Mouse (Mus musculus) hindbrain, embryonic 10.5 days (tissue): ENCODE data around the gene Gng8. TPM values are rescaled to one million over a fixed set of nuclear protein-coding genes. Genes with fewer than 3 reads are reported as not detected.
A peak's percentile ranks its signal among the peaks of the same experiment; 100 is the strongest.

Experiments
- DNase-seq: peaks from one replicate; pipeline ENCODE4 v3.0.0-alpha.2; 2017; ENCODE audit warnings: low spot score
- H3K27ac ChIP-seq: fragments of 300-500 bp; sonication (generic); 2 replicates; pipeline ENCODE4 v1.5.1; 2016; ENCODE audit warnings: mild to moderate bottlenecking, moderate library complexity
- H3K27me3 ChIP-seq: fragments of 300-500 bp; sonication (generic); 2 replicates; pipeline ENCODE4 v1.6.1; 2016; ENCODE audit warnings: mild to moderate bottlenecking; ENCODE audit not compliant: poor library complexity, insufficient read depth, severe bottlenecking
- H3K36me3 ChIP-seq: fragments of 300-500 bp; sonication (generic); 2 replicates; pipeline ENCODE4 v1.6.1; 2016; ENCODE audit warnings: mild to moderate bottlenecking, moderate library complexity
- H3K4me1 ChIP-seq: fragments of 300-500 bp; sonication (generic); replicated peaks from 2 replicates; pipeline ENCODE4 v1.6.1; 2016; ENCODE audit warnings: mild to moderate bottlenecking
- H3K4me3 ChIP-seq: fragments of 300-500 bp; sonication (generic); 2 replicates; pipeline ENCODE4 v1.5.1; 2016; ENCODE audit warnings: mild to moderate bottlenecking, moderate library complexity
- H3K9me3 ChIP-seq: fragments of 300-500 bp; sonication (generic); 2 replicates; pipeline ENCODE4 v1.6.1; 2016; ENCODE audit warnings: mild to moderate bottlenecking, moderate library complexity
- WGBS: fragments of 180-500 bp; shearing (Covaris S2); methylation state at CpG from one replicate; pipeline ENCODE4 v1.1.7; 2016; 5-methylcytosine and 5-hydroxymethylcytosine counted together
- polyA plus RNA-seq: library from polyadenylated mRNA; unstranded; fragments of >200 nt; fragmentation: Nextera tagmentation; extraction: Ambion mirVana; gene quantifications from 2 replicates; pipeline ENCODE4 v1.2.1, GENCODE M21; 2016

The Gng8 gene
- polyA plus RNA-seq, 1 experiment from 2014 or later = 9.0 TPM

DNA sequence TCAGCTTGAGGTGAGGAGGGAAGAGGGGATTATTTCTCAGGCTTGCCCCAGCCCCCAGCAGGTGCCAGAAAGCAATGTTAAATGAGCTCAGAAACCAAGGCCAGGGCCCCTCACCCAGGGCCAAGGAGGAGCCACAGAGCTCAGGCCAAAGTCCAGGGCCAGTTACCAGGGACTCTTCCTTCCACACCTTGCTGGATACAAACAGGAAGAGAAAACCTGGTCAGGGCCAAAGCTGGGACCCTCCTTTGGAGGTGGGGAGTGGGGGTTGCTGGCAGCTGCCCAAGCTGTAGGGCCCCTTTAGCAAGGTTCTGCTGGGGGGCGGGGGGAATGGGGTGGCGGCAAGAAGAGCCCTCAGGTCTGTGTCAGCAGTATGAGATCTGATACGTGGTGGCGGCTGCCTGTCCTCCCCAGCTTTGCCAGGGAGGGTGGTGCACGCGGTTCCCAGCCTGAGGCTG is 30.3 kb downstream of the Gng8 start:
- 70% methylated on average over 6 of the region's 6 CpGs for WGBS
- H3K4me1 ChIP-seq = peaks cover 61% of the 10 kb centered on the region

DNA sequence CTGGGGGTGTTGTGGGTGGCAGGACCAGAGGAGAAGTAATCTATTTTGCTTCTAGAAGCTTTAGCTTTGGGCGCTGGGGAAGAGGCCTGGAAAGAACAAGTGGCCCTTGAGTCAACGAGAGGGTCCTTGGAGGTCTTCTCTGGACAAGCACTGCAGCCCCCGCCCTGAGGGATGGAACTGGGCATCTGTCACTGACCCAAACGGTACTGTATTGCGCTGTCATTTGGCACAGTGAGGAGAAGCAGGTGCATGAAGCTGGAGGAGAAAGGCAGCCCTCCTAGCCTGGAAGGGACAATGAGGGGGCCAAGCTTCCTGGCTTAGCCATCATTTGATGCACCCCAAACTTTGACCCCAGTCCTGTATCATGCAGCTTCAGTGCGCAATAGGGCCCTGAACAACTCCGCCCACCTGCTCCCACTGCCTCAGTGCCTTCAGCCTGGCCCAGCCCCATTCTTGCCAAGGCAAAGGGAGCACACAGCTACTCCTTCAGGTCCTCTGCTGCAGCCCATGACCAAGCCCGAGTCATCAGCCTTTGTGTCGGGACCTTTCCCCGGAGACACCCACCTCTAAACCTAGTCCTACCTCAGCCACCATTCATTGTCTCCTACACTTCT is 30.9 kb downstream of the Gng8 start:
- H3K4me1 ChIP-seq = peaks cover 55% of the 10 kb centered on the region
- no peak for DNase-seq
- WGBS = 55% methylated on average over 10 of the region's 10 CpGs

More for the DNA sequence above, 30.3 kb downstream of the Gng8 start:
- DNase-seq = no peak
- H3K4me3 ChIP-seq = peak overlapping the region; percentile 93
- H3K9me3 ChIP-seq = no peaks in the 10 kb centered on the region
- H3K27ac ChIP-seq = peak overlapping the region; percentile 99
- peaks cover 45% of the 10 kb centered on the region for H3K36me3 ChIP-seq
- H3K27me3 ChIP-seq = no peaks in the 10 kb centered on the region

DNA sequence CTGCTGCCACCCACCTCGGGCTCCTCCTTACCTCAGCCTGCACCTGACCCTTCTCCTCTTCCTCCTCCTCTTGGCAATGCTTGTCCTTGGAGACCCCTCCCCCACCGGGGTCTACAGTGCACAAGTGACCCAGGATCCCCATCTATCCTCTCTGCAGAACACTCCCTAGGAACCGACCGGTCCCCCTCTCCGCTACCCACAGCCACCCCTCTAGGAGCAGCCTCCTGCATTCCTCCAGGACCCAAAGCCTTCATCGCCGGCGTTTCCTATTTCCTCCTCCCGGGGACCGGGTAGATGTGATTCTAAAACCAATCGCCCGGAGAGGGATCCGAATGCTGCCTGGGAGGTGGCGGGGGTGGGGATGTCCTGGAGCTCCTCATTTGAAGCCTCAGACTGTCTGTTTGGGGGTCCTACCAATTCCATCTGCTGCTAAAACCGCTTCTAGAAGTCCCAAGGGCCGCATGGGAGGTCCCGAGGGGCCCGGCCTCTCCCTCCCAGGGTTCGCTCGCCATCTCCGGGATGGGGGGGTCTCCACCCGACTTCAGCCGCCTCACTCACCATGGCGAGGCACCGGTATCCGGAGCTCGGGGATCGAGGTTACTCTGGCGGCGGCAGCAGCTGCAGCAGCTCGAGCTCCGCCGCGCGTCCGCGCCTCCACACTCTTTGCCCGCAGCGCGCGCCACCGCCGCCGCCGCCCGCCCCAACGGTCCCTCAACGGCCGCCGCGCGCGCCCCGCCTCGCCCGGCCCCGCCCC is 31.9 kb downstream of the Gng8 start:
- DNase-seq = no peak
- Histone ChIP-seq H3K4me3 (peak overlapping the region; percentile 93), H3K36me3 (peaks cover 29% of the 10 kb centered on the region), H3K4me1 (peaks cover 47% of the 10 kb centered on the region), H3K27ac (peak overlapping the region; percentile 99), H3K9me3 (no peaks in the 10 kb centered on the region), H3K27me3 (no peaks in the 10 kb centered on the region)
- WGBS = under 1% methylated on average over 57 of the region's 57 CpGs

More for the DNA sequence above, 30.9 kb downstream of the Gng8 start:
- H3K4me3 ChIP-seq = peak overlapping the region; percentile 93
- H3K27ac ChIP-seq = peak overlapping the region; percentile 99
- H3K36me3 ChIP-seq = peaks cover 39% of the 10 kb centered on the region
- H3K27me3 ChIP-seq = no peaks in the 10 kb centered on the region
- no peaks in the 10 kb centered on the region for H3K9me3 ChIP-seq

DNA sequence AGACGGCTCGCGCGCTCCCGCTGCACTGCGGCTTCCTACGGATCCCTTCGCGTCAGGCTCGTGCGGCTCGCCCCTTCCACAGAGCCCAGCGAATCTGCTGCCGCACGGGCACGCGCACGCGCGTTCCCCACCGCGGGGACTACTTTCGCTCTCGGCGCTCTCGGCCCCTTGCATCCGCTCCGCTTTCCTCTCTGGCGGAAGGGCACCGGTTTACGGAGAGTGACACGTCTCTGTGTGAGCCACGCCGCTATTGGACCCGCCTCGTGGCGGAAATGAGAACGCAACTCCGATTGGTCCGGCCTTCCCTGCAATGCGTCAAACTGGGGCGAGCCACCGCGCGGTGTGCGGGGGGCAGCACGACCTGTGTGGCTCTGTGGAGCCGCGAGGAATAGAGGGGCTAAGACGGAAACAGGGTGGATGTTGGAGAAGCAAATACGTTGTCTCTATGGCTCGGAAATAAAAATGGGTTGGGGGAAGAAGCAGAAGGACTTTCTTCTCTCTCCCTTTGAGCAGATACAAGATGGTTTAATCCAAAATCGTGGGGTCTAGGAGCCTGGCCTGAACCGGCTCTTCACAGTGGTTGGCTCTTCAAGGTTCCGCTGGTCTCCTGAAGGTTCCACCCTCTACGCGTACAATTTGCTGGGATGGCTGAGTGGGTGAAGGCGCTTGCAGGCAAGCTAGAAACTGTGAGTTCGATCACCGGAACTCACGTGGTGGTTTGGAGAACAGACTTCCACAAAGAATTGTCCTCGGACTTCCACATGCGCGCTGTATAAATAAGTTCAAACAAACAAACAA is 32.6 kb downstream of the Gng8 start, which contains the start of gene Calm3:
Gene Calm3 (minus strand): TSS at position 78 of the 798 bp plus-strand sequence.
- peak; percentile 100 for DNase-seq
- Histone ChIP-seq H3K36me3 (peaks cover 22% of the 10 kb centered on the region), H3K4me1 (peaks cover 39% of the 10 kb centered on the region)

DNA sequence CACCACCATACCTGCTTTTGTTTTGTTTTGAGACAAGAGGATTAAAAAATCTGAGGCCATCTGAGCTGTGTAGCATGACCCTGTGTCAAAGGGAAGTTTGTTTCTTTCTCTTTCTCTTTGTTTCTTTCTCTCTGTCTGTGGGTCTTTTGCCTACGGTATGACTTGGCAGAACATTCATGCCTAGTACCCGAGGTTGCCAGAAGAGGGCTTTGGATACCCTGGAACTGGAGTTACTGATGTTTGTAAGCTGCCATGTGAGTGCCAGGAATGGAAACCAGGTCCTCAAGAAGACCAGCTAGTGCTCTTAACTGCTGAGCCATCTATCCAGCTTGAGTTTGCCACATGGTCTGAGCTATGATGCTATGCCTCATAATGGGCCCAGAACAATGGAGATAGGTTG is 36.8 kb downstream of the Gng8 start:
- H3K4me3 ChIP-seq = no peak overlapping the region
- no peak for DNase-seq
- WGBS = 44% methylated on average over 2 of the region's 2 CpGs
- H3K4me1 ChIP-seq = peaks cover 10% of the 10 kb centered on the region; the same call in 1 of the 2 replicates
- no peaks in the 10 kb centered on the region for H3K27me3 ChIP-seq
- no peaks in the 10 kb centered on the region for H3K9me3 ChIP-seq
- H3K36me3 ChIP-seq = no peaks in the 10 kb centered on the region
- no peak overlapping the region for H3K27ac ChIP-seq

More for the DNA sequence above, 32.6 kb downstream of the Gng8 start, which contains the start of gene Calm3:
- Histone ChIP-seq H3K27me3 (no peaks in the 10 kb centered on the region), H3K27ac (peak within 1 kb of the TSS; percentile 99), H3K9me3 (no peaks in the 10 kb centered on the region), H3K4me3 (peak within 1 kb of the TSS; percentile 93)
- 2% methylated on average over 64 of the region's 64 CpGs for WGBS

DNA sequence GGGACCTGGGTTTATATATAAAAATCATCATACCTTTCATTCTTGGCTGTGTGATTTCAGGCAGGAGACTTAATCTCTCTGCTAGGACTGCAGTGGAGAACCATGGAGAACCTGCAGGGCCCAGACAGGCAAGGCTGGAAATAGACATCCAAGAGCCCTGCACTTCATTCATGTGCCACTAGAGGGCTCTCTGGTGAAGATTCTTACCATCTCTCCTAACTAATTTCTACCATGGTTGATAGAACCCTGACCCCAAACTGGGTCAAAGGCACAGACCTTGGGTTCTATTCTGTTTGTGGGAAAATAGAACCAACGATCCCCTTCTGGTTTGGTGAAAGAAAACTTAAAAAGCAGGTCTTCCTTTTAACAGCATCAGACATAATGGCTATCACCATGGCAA is 39.3 kb downstream of the Gng8 start:
- Histone ChIP-seq H3K27me3 (no peaks in the 10 kb centered on the region), H3K36me3 (no peaks in the 10 kb centered on the region), H3K9me3 (no peaks in the 10 kb centered on the region), H3K4me1 (peaks cover 10% of the 10 kb centered on the region; the same call in 1 of the 2 replicates), H3K27ac (no peak overlapping the region), H3K4me3 (no peak overlapping the region)
- DNase-seq = peak; percentile 76
- 6% methylated on average over 1 of the region's 1 CpGs for WGBS

DNA sequence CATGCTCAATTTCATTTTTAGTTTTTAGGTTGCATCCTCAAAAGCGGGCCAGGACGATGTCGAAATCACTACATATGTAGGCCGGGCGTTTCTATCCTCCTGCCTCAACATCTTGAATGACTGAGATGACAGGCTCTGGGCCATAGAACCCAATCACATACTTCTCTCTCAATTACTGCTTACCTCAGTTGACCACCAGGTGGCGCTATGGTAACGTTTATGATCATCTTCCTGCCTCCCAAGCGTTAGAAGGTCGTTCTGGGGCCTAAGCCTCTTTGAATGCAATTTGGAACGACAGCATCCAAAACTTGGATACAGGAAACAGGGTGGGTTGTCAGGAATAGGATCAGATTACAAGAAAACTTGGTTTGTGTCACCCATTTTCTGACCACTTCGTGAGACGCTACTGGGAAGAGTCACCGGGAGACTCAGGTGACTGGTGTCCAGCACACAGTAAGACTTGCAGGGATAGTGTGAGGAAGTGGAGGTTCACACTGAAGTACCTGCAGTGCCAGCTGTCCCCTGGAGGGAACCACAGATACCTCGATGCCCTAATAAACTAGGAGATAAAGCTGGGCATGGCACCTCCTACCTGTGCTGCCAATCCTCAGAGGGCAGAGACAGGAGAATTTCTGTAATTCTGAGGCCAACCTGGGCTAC is 40.5 kb downstream of the Gng8 start:
- Histone ChIP-seq H3K27me3 (no peaks in the 10 kb centered on the region), H3K9me3 (no peaks in the 10 kb centered on the region), H3K36me3 (no peaks in the 10 kb centered on the region), H3K27ac (no peak overlapping the region), H3K4me3 (no peak overlapping the region), H3K4me1 (peaks cover 10% of the 10 kb centered on the region; the same call in 1 of the 2 replicates)
- 19% methylated on average over 14 of the region's 14 CpGs for WGBS
- peak; percentile 85 for DNase-seq

DNA sequence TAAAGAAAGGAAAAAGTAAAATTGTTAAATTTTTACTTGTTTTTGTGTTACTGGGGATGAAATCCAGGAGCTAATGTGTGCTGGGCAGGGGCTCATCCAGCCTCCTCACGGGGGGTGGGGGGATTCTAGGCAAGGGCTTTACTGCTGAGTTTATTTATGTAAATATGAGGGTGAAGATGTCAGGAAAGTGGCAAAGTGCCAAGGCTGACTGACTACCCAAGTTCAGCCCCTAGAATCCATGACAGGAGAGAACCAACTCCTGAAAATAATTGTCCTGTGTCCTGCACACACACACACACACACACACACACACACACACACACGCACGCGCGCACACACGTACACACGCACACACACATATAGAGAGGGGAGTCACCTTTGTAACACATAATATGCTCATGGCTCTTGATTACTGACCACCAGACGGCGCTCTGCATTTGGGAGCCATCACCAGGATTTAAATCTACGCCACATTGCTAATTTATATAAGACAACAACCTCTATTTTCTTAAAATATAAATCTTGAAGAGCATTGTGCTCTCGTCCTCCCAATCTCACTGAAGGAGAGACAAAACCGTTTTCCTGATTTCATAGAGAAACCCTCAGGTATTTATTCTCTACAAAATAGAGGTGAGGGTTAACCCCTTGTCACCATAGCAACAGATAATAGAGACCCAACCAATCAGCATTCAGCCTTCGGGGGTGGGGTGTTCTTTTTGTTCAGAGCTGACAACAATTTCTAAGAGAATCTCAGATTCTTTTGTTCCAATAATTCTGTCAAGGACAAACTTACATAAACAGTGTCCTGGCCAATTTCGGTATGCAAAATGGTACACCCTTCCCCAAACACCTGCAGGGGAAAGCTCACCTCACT is 41.4 kb downstream of the Gng8 start:
- Histone ChIP-seq H3K4me1 (peaks cover 10% of the 10 kb centered on the region; the same call in 1 of the 2 replicates), H3K9me3 (no peaks in the 10 kb centered on the region), H3K36me3 (no peaks in the 10 kb centered on the region), H3K27ac (no peak overlapping the region), H3K4me3 (no peak overlapping the region), H3K27me3 (no peaks in the 10 kb centered on the region)
- WGBS = 45% methylated on average over 14 of the region's 14 CpGs
- peak; percentile 40 for DNase-seq

DNA sequence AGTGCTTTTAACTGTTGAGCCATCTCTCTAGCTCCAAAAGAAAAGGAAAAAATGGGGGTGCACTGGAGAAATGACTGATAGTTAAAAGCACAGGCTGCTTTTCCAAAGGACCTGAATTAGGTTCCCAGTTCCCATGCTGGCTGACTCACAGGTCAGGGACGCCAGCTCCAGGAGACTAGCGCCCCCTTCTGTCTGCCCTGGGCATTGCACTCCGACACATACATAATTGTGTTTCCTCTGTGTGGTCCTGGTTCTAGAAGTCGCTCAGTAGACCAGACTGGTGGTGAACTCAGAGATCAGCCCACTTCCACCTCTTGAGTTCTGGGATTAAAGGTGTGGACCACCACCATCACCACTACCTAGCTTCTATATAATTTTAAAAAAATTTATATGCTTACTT is 45.7 kb downstream of the Gng8 start:
- no peaks in the 10 kb centered on the region for H3K27me3 ChIP-seq
- H3K9me3 ChIP-seq = no peaks in the 10 kb centered on the region
- no peak for DNase-seq
- peaks cover 27% of the 10 kb centered on the region for H3K4me1 ChIP-seq
- H3K36me3 ChIP-seq = no peaks in the 10 kb centered on the region
- WGBS = 48% methylated on average over 4 of the region's 4 CpGs
- H3K27ac ChIP-seq = no peak overlapping the region
- no peak overlapping the region for H3K4me3 ChIP-seq

DNA sequence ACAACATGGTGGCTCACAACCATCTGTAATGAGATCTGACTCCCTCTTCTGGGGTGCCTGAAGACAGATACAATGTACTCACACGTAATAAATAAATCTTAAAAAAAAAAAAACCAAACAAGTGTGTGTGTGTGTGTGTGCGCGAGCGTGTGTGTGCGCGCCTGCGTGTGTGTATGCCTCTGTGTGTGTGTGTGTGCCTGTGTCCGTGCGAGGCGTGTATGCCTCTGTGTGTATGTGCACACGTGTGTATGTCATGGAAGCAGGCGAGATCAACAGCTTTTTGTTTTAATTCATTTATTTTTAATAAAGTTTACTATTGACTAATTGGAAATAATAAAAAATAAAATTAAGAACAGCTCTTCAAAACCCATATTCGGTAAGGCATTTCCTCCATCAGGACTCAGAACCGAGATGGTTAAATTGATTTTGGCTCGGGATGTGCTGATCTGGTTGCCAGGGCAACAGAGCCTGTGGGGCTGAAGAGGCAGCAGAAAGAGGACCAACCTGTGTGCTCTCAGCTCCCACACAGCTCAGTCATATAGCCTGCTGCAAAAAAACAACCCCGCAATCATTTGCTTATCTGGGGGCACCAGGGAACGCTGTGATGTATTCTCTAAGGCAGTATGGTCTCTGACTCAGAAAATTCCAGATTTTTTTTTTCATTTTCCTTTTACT is 46.7 kb downstream of the Gng8 start:
- no peaks in the 10 kb centered on the region for H3K36me3 ChIP-seq
- H3K4me3 ChIP-seq = no peak overlapping the region
- H3K9me3 ChIP-seq = no peaks in the 10 kb centered on the region
- 73% methylated on average over 17 of the region's 17 CpGs for WGBS
- H3K27me3 ChIP-seq = peaks cover 3% of the 10 kb centered on the region; the same call in 1 of the 2 replicates
- no peak overlapping the region for H3K27ac ChIP-seq
- peaks cover 20% of the 10 kb centered on the region for H3K4me1 ChIP-seq
- no peak for DNase-seq

DNA sequence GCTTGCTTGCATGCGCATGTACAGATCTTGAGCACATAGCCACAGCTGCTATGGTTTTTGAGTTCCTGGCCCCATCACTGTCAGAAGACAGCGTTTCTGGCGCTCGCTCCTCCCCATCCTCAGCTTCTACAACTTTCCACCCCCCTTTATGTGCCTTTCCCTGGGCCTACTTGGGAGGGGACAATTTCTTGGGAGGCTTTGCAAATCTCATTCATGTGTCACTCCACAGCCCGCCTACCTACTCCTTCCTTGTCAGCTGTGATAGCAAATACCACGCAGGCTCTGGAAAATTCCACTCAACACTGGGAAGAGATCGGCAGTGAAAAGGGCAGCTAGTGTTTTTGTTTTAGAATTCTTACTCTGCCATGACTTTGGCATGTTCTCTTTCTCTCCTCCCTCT is 48.7 kb downstream of the Gng8 start:
- H3K27ac ChIP-seq = peak overlapping the region; percentile 35; the same call in 1 of the 2 replicates
- 54% methylated on average over 7 of the region's 7 CpGs for WGBS
- peaks cover 37% of the 10 kb centered on the region for H3K4me1 ChIP-seq
- no peaks in the 10 kb centered on the region; the same call in 1 of the 2 replicates for H3K9me3 ChIP-seq
- H3K36me3 ChIP-seq = no peaks in the 10 kb centered on the region
- peaks cover 16% of the 10 kb centered on the region for H3K27me3 ChIP-seq
- no peak for DNase-seq
- no peak overlapping the region for H3K4me3 ChIP-seq
